Mouse (Mus musculus) erythroblast, embryonic 14.5 days (primary cell): ENCODE measurements around the gene Cth.

Source experiments
- GATA1 ChIP-seq: IDR thresholded peaks from 2 replicates; pipeline ENCODE4 v1.6.1; 2012; ENCODE audit warnings: low read length, inconsistent platforms, mixed read lengths
- TAL1 ChIP-seq: IDR thresholded peaks from 3 replicates; pipeline ENCODE4 v1.6.1; 2012; ENCODE audit warnings: low read length, inconsistent platforms, mixed read lengths

GRCm38 (mm10) chr3:157921376-157921775 lies 3.5 kb downstream of the Cth start:
- TF ChIP-seq GATA1 (no peak), TAL1 (no peak)
